Mouse (Mus musculus) small intestine, adult 2 months (tissue): Measurements from ENCODE around the gene Ddb1.

Source experiments
- CTCF ChIP-seq: fragments of 200-500 bp; IDR thresholded peaks from 2 replicates; pipeline ENCODE4 v1.5.1; 2012; ENCODE audit warnings: low read depth, mild to moderate bottlenecking, control low read depth, inconsistent platforms, low read length, moderate library complexity, mixed read lengths; ENCODE audit not compliant: insufficient replicate concordance, insufficient read length; ENCODE audit errors: extremely low read depth
- POLR2A ChIP-seq: fragments of 200-500 bp; IDR thresholded peaks from 2 replicates; pipeline ENCODE4 v1.6.1; 2012; ENCODE audit warnings: low read depth, mild to moderate bottlenecking, control low read depth, inconsistent platforms, low read length, moderate library complexity

- TF ChIP-seq CTCF: peak; percentile 91
- TF ChIP-seq POLR2A: peak; percentile 29; the same call in 1 of the 2 replicates
Measured at GRCm38 (mm10) chr19:10602787-10603186, 2.3 kb upstream of the Ddb1 start.
